Mouse (Mus musculus): ENCODE measurements around the gene Ick.

The Ick gene

DNA sequence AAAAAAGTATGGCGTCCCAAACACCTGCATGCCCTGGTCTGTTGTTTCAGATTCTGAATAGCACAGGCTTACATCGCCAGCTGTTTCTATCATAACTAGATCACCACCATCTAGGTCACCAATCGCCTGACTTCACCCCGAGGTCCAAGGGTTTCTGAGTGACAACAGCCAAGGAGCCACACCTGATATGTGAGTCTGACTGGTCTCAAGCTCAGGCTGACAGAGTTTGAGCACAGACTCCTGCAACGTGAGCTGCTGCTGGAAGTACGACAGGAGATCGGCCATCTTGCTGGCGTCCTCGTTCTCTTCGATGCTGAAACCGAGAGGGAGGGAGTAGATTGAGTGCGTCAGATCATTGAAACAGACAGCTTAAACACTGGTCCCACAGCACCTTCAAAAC, 13.3 kb upstream of the Ick start:
- ChIA-PET CTCF (interaction anchor here in 3 of 4 experiments (0.7 to 3.9 kb wide), 3 partner anchors 17 kb away, joined by 3 to 20 read pairs (median 6); no protein-coding TSS in a partner anchor), POLR2A (interaction anchor here in 3 of 4 experiments (0.5 to 2.5 kb wide), 6 partner anchors 13 to 553 kb away, joined by 3 to 7 read pairs (median 4); partner anchors contain the start of gene Fbxo9 (in 1 of the 3))

DNA sequence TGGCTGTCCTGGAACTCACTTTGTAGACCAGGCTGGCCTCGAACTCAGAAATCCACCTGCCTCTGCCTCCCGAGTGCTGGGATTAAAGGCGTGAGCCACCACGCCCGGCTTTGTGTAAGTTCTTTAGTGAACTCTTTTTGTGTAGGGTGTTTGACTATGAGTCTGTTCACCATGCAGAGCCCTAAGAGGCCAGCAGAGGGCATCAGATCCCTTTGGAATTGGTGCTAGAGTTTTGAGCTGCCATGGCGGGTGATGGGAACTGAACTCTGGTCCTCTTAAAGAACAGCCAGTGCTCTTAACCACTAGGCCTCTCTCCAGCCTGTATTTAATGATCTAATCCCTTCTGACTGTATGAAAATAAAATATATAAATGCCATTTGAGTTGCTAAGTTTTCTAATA, 12.6 kb upstream of the Ick start:
- ChIA-PET CTCF (interaction anchor here (0.6 to 3.9 kb wide), 12 partner anchors 8 to 90 kb away, joined by 3 to 20 read pairs (median 4); partner anchors contain the start of genes Fbxo9 (in 1 of the 4) and Ick (in 1 of the 4)), POLR2A (interaction anchor here in 3 of 4 experiments (0.5 to 2.5 kb wide), 8 partner anchors 12 to 521 kb away, joined by 3 to 17 read pairs (median 4); partner anchors contain the start of genes Fbxo9 (in 2 of the 3) and Ick (in 1 of the 3))

DNA sequence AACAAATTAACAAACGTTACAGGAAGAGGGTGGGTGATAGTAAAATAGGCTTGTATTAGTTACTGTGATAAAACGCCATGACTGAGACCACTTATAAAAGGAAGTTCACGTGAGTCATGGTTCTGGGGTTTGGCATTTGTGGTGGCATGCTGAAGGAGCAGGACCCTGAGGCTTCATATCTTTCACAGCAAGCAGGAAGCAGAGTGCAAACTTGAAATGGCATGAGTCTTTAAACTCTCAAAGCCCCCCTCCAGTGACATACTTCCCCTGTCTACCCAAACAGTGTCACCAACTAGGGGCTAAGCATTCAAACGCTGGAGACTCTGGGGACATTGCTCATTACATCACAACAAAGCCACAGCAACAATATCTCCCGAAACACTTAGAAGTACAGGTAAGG, 8.0 kb upstream of the Ick start:
- ChIA-PET POLR2A (no interaction called here), CTCF (no interaction called here)

DNA sequence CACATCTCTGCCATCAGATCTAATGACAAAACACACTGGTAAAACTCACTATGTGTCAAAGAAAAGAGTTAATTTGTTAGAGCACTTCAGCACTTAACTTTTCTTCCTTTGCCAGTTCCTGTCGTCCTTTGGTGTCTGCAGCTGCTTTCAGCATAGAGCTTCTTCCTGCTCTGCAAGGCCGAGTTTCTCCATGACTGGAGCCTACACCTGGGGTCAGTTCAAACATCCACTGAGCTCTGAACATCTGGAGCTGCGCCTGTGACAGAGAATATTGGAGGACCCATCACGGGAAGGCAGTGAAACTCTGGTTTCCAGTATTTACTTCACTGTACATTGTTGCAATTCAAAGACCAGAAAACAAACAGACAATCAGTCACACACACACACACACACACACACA, 7.6 kb upstream of the Ick start:
- ChIA-PET POLR2A (no interaction called here), CTCF (no interaction called here)

DNA sequence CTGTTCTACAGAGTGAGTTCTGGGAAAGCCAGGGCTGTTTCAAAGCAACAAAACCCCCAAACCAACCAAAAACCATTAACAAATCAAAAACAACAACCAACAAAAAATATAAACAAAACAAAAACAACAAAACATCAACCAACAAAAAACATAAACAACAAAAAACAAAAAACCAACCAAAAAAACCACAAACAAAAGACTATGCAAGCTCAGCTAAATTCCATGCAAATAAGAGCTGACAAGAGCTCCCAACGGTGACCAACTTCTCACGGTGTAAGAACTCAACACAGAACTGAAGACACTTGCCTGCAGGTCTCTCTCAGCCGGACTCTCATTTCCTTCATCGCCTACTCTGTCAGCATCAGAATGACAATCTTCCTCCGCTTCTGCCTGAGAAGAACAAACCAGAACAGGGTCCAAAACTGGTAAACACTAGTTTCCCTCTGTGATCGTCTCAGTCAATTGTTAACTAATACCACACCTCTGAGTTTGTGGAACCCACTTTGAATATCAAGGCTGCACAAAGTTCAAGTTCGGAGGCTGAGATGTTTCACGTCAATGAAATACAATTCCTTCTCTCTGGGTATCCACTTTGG, 4.9 kb upstream of the Ick start:
- ChIA-PET POLR2A (interaction anchor here in 2 of 4 experiments (0.7 to 1.3 kb wide), 4 partner anchors 9 to 91 kb away, joined by 3 read pairs; no protein-coding TSS in a partner anchor), CTCF (interaction anchor here in 2 of 4 experiments (0.6 to 1.0 kb wide), 2 partner anchors 9 to 21 kb away, joined by 5 read pairs; no protein-coding TSS in a partner anchor)

DNA sequence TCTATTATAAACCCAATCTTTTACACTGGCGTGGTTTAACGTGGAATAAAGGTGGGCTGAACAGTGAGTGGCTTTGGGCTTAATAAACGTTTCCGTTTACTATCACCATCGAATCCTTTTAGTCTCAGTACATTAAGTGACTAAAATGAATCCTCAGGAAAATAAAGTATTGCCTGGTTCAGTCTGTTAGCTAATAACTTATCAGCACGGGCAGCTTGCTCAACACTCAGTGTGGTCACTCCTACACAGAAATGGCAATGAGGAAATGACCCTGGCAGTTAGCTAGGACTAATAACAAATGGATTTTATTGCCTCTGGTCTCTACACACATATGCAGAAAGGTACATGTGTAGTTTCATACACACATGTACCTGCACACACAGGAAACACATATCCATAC, 4.0 kb upstream of the Ick start:
- ChIA-PET CTCF (interaction anchor here in 1 of 4 experiments (0.7 kb wide), 1 partner anchor 87 kb away, joined by 3 read pairs; no protein-coding TSS in a partner anchor), POLR2A (interaction anchor here in 2 of 4 experiments (0.5 to 1.3 kb wide), 3 partner anchors 8 to 80 kb away, joined by 3 read pairs; partner anchors contain the start of gene Gcm1 (in 1 of the 2))

GRCm38 (mm10) chr9:78105501-78105932, 3.5 kb upstream of the Ick start:
- CTCF ChIA-PET: interaction anchor here in 1 of 4 experiments (0.7 kb wide), 1 partner anchor 87 kb away, joined by 3 read pairs; no protein-coding TSS in a partner anchor
- POLR2A ChIA-PET: no interaction called here

DNA sequence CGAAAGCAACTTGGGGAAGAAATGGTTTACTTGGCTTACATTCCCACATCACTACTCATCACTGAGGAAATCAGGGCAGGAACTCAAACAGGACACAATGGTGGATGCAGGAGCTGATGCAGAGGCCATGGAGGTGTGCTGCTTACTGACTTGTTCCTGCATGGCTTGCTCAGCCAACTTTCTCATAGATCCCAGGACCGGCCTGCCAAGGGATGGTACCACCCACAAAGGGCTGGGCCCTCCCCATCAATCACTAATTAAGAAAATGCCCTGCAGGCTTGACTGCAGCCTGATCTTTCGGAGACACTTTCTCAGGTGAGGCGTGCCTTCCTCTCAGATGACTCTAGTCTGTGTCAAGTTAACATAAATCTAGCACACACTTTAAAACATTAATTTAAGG, 2.2 kb upstream of the Ick start:
- CTCF ChIA-PET: no interaction called here
- POLR2A ChIA-PET: interaction anchor here in 2 of 4 experiments (0.5 to 7.8 kb wide), 6 partner anchors 16 to 378 kb away, joined by 3 to 92 read pairs (median 4); no protein-coding TSS in a partner anchor

DNA sequence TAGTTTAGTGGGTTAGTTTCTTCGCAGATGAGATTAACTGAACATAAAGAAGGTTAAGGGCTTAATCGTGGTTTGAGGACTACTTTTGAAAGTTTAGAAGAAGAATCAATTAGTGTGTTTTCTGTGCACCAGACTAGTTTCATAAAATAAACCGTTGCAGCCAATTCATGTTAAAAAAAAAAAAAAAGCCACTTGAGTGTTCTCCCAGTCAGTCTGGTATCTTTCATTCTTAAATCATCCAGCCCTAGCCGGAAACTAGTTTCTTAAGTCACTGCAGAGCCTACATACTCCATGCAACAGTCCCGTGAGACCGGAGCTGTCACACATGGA, 1.4 kb upstream of the Ick start:
- ChIA-PET POLR2A (interaction anchor here in 3 of 4 experiments (0.7 to 7.8 kb wide), 20 partner anchors 10 to 377 kb away, joined by 3 to 92 read pairs (median 5); no protein-coding TSS in a partner anchor), CTCF (no interaction called here)

DNA sequence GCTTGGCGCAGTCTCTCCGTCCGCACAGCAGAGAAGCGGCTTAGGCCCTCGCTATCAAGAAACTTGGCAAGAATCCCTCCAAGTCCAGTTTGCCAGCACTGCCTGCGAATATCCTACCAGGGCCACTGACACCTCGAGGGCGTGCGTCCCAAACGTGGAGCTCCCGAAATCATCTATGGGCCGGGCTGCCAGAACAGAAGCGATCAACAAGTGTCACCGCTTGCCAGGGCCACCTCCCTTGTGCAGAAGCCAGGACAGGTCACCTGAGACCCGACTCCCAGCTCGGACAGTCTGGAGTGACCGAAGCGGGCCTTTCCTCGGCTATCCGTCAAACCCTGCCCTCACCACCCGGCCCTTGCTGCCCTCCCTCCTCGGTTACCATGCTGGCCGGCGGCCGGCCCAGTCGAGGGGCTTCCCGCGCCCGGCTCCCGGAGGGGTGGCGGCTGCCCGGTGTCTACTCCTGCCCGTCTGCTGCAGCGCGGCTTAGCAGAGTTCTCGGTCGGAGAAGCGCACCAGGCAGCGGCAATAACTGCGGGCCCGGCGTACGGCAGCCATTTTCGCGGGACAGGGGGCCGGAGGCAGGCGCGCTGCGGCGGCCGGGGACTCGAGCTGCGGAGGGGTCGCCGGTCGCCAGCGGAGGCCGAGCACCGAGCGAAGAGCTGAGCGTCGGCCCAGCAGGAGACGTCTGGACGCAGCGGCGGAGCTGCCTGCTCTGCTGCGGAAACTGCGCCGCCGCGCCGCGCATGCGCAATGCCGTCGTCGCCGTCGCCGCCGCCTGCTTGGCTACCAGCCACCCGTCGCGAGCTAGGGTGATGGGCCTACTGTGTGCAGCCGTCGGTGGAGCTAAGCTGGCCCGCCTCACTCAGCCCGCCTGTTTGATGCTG, 838 bp upstream of the Ick start:
- ChIA-PET POLR2A (interaction anchor here in 3 of 4 experiments (0.5 to 7.8 kb wide), 34 partner anchors 9 to 419 kb away, joined by 3 to 92 read pairs (median 4); partner anchors contain the start of gene Dppa5a (in 1 of the 3)), CTCF (interaction anchor here in 2 of 4 experiments (0.8 to 1.7 kb wide), 4 partner anchors 10 to 251 kb away, joined by 3 to 5 read pairs (median 4); no protein-coding TSS in a partner anchor)

GRCm38 (mm10) chr9:78109656-78110055, 664 bp downstream of the Ick start:
- POLR2A ChIA-PET: interaction anchor here in 3 of 4 experiments (0.6 to 7.8 kb wide), 15 partner anchors 9 to 1035 kb away, joined by 3 to 92 read pairs (median 5); no protein-coding TSS in a partner anchor
- CTCF ChIA-PET: interaction anchor here in 3 of 4 experiments (0.7 to 1.7 kb wide), 4 partner anchors 13 to 86 kb away, joined by 3 to 5 read pairs (median 3); no protein-coding TSS in a partner anchor

- CTCF ChIA-PET: interaction anchor here in 2 of 4 experiments (0.5 to 2.1 kb wide), 3 partner anchors 15 to 286 kb away, joined by 3 to 6 read pairs (median 3); no protein-coding TSS in a partner anchor
Observed at GRCm38 (mm10) chr9:78111456-78111855, 2.5 kb downstream of the Ick start.

GRCm38 (mm10) chr9:78112770-78113537, 4.0 kb downstream of the Ick start:
- ChIA-PET CTCF (interaction anchor here (0.5 to 2.3 kb wide), 70 partner anchors 8 to 588 kb away, joined by 3 to 26 read pairs (median 4); partner anchors contain the start of genes Elovl5 (in 1 of the 4) and Gm17324 (in 1 of the 4)), POLR2A (interaction anchor here in 3 of 4 experiments (0.5 to 7.8 kb wide), 37 partner anchors 8 to 516 kb away, joined by 3 to 92 read pairs (median 3); no protein-coding TSS in a partner anchor)

More at GRCm38 (mm10) chr9:78111456-78111855, 2.5 kb downstream of the Ick start:
- POLR2A ChIA-PET: interaction anchor here in 2 of 4 experiments (0.6 to 7.8 kb wide), 5 partner anchors 20 to 86 kb away, joined by 3 to 92 read pairs (median 3); no protein-coding TSS in a partner anchor

GRCm38 (mm10) chr9:78113538-78113885, 4.5 kb downstream of the Ick start:
- ChIA-PET CTCF (interaction anchor here (0.5 to 2.3 kb wide), 58 partner anchors 8 to 588 kb away, joined by 3 to 26 read pairs (median 4); partner anchors contain the start of genes Elovl5 (in 1 of the 4) and Gm17324 (in 1 of the 4)), POLR2A (interaction anchor here in 3 of 4 experiments (0.6 to 7.8 kb wide), 27 partner anchors 8 to 517 kb away, joined by 3 to 92 read pairs (median 4); no protein-coding TSS in a partner anchor)

DNA sequence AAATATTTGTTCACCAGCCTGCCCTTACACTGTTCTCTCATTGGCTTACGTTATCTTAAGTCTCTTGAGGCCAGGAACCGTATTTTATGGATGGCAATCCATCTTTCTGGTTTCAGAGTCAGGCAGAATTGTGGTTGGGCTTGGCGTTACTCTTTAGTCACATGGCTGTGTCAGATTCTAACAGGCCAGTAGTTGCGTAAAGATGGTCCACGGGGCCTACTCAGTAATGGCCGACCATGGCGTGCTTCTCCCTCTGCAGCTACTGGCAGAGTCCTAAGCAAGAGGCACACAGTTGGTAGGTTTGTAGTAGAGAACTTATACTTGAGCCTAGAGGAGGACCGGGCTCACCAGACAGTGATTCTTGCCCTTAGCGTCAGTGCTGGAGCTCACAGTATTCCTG, 6.8 kb downstream of the Ick start:
- ChIA-PET CTCF (interaction anchor here in 2 of 4 experiments (0.6 to 0.7 kb wide), 5 partner anchors 63 to 1063 kb away, joined by 3 to 10 read pairs (median 3); no protein-coding TSS in a partner anchor), POLR2A (interaction anchor here in 1 of 4 experiments (0.7 kb wide), 1 partner anchor 389 kb away, joined by 6 read pairs; no protein-coding TSS in a partner anchor)

DNA sequence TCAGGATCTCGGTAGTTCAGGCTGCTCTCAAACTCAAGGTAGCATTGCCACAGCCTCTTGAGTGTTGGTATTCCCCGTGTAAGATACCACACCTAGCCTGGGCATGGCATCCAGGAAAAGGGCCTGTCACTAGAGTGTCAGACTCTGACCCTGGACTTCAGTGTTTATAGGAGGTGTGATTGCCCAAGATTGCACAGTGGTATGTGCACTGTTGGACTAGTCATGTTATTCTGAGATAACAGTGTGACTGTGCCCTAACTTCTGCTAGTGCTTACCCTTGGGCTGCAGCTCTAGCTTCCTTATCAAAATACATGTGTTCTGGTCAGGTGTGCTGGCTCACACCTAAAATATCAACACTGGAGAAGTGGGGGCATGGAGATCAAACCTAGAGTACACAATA, 8.7 kb downstream of the Ick start:
- POLR2A ChIA-PET: interaction anchor here in 1 of 4 experiments (1.7 kb wide), 1 partner anchor 70 kb away, joined by 4 read pairs; no protein-coding TSS in a partner anchor
- CTCF ChIA-PET: no interaction called here

GRCm38 (mm10) chr9:78121358-78121757, 12.4 kb downstream of the Ick start:
- ChIA-PET CTCF (interaction anchor here in 1 of 4 experiments (0.9 to 1.0 kb wide), 2 partner anchors 8 to 45 kb away, joined by 4 read pairs; no protein-coding TSS in a partner anchor), POLR2A (interaction anchor here in 2 of 4 experiments (0.6 to 2.7 kb wide), 16 partner anchors 8 to 399 kb away, joined by 3 to 14 read pairs (median 4); partner anchors contain the start of genes Fbxo9 (in 1 of the 2) and Ick (in 1 of the 2))

Data from embryonic stem cell, embryonic (primary cell).